Mouse (Mus musculus) heart, embryonic 13.5 days (tissue): ENCODE data around the gene Ntrk1. TPM values are rescaled to one million over a fixed set of nuclear protein-coding genes. Genes with fewer than 3 reads are reported as not detected.

ENCODE experiments used
- ATAC-seq: fragments of 200-750 bp; cut with Nextera tagmentation; 2 replicates; pipeline ENCODE4 v1.8.0; 2017; ENCODE audit warnings: moderate TSS enrichment; ENCODE audit not compliant: insufficient number of reproducible peaks, low FRiP score, low TSS enrichment; ENCODE audit errors: extremely low read depth
- H3K27ac ChIP-seq: fragments of 300-500 bp; sonication (generic); replicated peaks from 2 replicates; pipeline ENCODE4 v1.5.1; 2015; ENCODE audit warnings: moderate library complexity, mild to moderate bottlenecking, inconsistent platforms
- H3K27me3 ChIP-seq: fragments of 300-500 bp; sonication (generic); replicated peaks from 2 replicates; pipeline ENCODE4 v1.6.1; 2015; ENCODE audit warnings: mild to moderate bottlenecking, inconsistent platforms
- H3K36me3 ChIP-seq: fragments of 300-500 bp; sonication (generic); 2 replicates; pipeline ENCODE4 v1.6.1; 2015; ENCODE audit warnings: mild to moderate bottlenecking, inconsistent platforms
- H3K4me1 ChIP-seq: fragments of 300-500 bp; sonication (generic); 2 replicates; pipeline ENCODE4 v1.6.1; 2015; ENCODE audit warnings: inconsistent platforms
- H3K4me2 ChIP-seq: fragments of 300-500 bp; sonication (generic); 2 replicates; pipeline ENCODE4 v1.6.1; 2015; ENCODE audit warnings: inconsistent platforms, mild to moderate bottlenecking, moderate library complexity
- H3K4me3 ChIP-seq: fragments of 300-500 bp; sonication (generic); 2 replicates; pipeline ENCODE4 v1.5.1; 2015; ENCODE audit warnings: moderate library complexity, mild to moderate bottlenecking, inconsistent platforms
- H3K9ac ChIP-seq: fragments of 300-500 bp; sonication (generic); 2 replicates; pipeline ENCODE4 v1.6.1; 2015; ENCODE audit warnings: inconsistent platforms, mild to moderate bottlenecking, moderate library complexity
- H3K9me3 ChIP-seq: fragments of 300-500 bp; sonication (generic); 2 replicates; pipeline ENCODE4 v1.6.1; 2016; ENCODE audit warnings: inconsistent platforms
- WGBS: fragments of 180-500 bp; shearing (Covaris S2); methylation state at CpG from one replicate; pipeline ENCODE4 v1.1.7; 2015; ENCODE audit warnings: mixed read lengths; 5-methylcytosine and 5-hydroxymethylcytosine counted together
- polyA plus RNA-seq: library from polyadenylated mRNA; unstranded; fragments of >200 nt; fragmentation: Nextera tagmentation; extraction: Ambion mirVana; gene quantifications from 2 replicates; pipeline ENCODE4 v1.2.1, GENCODE M21; 2015

Gene Ntrk1
- polyA plus RNA-seq, 1 experiment from 2014 or later = 1.5 TPM

DNA sequence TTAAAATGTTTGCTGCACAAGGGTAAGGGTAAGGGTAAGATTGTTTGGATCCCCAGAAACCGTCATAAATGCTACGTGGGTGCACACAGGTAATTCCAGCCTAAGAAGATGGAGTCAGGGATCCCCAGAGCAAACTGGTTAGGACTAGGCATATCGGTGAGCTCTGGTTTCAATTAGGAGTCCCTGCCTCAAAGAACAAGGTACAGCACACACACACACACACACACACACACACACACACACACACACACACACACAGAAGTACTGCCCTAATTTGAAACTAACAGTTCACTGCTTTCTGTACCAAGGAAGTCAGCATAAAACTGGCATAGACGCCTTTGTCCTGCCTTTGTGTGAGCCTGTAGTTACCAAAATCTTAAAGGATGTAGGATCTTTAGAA lies 17.5 kb upstream of the Ntrk1 start:
- Histone ChIP-seq H3K27ac (no peak overlapping the region), H3K4me3 (no peak overlapping the region), H3K4me1 (peaks cover 15% of the 10 kb centered on the region), H3K9ac (no peak overlapping the region), H3K36me3 (no peaks in the 10 kb centered on the region), H3K4me2 (no peak overlapping the region), H3K9me3 (no peaks in the 10 kb centered on the region), H3K27me3 (peaks cover 97% of the 10 kb centered on the region)
- WGBS = 72% methylated on average over 4 of the region's 4 CpGs
- ATAC-seq = no peak

DNA sequence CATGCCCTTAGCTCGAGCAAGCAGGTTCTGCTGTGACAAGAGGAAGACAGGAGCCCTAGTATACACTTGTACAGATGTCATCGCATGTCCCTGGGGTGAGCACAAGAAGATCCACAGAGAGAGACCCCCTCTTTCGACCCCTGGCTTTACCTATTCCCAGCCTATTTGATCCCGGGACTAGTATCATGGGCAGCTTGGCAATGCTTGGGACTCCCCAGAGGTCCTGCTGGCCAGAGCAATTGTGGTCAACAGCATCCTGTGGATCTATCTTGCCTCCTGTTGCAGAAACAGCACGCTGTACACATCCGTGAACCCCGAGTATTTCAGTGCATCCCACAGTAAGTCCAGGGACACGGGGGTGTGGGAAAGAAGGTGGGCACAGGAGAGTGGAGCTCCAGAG lies 16.3 kb upstream of the Ntrk1 start:
- Histone ChIP-seq H3K36me3 (no peaks in the 10 kb centered on the region), H3K27ac (no peak overlapping the region), H3K4me2 (no peak overlapping the region), H3K9ac (no peak overlapping the region), H3K4me3 (no peak overlapping the region), H3K4me1 (peaks cover 12% of the 10 kb centered on the region), H3K9me3 (no peaks in the 10 kb centered on the region), H3K27me3 (peaks cover 100% of the 10 kb centered on the region)
- WGBS = 68% methylated on average over 8 of the region's 8 CpGs
- no peak for ATAC-seq

DNA sequence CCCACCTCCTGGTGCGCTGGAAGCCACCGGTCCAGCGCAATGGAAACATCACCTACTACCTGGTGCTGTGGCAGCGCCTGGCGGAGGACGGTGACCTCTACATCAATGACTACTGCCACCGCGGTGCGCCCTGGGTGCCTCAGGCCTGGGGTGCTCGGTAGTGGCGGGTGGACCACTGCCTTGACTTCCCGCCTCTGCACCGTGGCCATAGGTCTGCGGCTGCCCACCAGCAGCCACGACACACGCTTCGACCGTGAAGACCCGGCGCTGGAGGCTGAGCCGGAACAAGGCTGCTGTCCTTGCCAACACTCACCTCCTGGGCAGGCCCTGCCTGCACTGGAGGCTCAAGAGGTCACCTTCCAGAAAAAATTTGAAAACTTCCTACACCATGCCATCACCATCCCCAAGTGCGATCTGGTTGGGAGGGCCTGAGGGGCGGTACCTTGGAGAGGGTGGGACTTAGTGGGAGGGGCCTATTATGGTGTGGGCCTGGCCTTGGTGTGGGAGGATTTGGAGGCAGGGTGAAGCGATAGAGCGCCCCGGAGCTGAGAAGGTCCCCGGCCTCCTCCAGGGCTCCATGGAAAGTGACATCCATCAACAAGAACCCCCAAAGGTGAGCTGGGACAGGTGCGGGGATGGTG lies 14.5 kb upstream of the Ntrk1 start:
- Histone ChIP-seq H3K9me3 (no peaks in the 10 kb centered on the region), H3K27me3 (peaks cover 100% of the 10 kb centered on the region), H3K4me1 (peaks cover 11% of the 10 kb centered on the region; the same call in 1 of the 2 replicates), H3K9ac (no peak overlapping the region; the same call in 1 of the 2 replicates), H3K27ac (no peak overlapping the region), H3K4me2 (peak overlapping the region; percentile 44), H3K4me3 (peak overlapping the region; percentile 19), H3K36me3 (no peaks in the 10 kb centered on the region)
- WGBS = 10% methylated on average over 28 of the region's 28 CpGs
- 0 out of 2 replicates have a peak, but pooled peaks have one; percentile 23 for ATAC-seq

DNA sequence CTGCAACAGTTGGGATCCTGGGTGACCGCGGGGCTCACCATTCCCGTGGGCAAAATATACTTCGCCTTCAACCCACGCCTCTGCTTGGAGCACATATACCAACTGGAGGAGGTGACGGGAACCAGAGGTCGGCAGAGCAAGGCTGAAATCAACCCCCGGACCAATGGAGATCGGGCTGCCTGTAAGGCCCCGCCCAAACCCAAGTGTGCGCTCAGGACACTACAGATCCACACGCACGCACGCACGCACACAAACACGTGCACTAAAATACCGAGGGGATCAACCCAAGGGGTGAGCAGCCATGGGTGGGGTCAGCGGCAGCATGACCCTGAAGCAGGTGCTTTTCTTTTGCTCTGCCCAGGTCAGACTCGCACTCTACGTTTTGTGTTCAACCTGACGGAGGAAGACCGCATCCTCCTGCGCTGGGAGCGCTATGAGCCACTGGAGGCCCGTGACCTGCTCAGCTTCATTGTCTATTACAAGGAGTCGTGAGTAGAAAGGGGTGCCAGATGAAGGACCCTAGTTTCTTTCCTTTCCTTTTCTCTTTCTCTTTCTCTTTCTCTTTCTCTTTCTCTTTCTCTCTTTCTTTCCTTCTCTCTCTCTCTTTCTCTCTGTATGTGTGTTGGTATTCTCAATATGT lies 9.2 kb upstream of the Ntrk1 start:
- peaks cover 100% of the 10 kb centered on the region for H3K27me3 ChIP-seq
- peak overlapping the region; percentile 33; the same call in 1 of the 2 replicates for H3K9ac ChIP-seq
- no peak for ATAC-seq

DNA sequence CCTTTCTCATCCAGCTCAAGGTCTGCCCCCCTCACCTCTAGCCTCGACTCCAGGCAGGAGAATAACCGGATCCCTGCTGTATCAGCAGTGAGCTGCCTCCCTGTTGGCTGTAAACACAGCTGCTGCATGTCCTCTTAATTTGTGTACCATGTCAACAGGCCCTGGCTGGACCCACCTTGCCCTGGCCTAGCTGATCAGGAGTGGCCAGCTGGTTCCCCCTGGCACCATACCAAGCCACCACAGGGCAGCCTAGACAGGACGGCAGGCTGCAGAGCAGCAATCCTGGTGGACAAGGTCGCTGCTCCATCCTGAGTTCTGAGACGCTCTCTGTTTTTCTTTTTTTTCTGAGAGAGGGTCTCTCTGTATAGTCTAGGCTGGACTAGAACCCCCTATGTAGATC lies 6.7 kb upstream of the Ntrk1 start:
- Histone ChIP-seq H3K4me3 (no peak overlapping the region), H3K36me3 (no peaks in the 10 kb centered on the region), H3K9ac (no peak overlapping the region), H3K4me2 (no peak overlapping the region), H3K27me3 (peaks cover 100% of the 10 kb centered on the region), H3K9me3 (no peaks in the 10 kb centered on the region), H3K4me1 (peaks cover 18% of the 10 kb centered on the region), H3K27ac (no peak overlapping the region)
- no peak for ATAC-seq
- WGBS = 47% methylated on average over 5 of the region's 5 CpGs

More for the DNA sequence above, 9.2 kb upstream of the Ntrk1 start:
- Histone ChIP-seq H3K27ac (no peak overlapping the region), H3K9me3 (no peaks in the 10 kb centered on the region), H3K36me3 (no peaks in the 10 kb centered on the region), H3K4me2 (peak overlapping the region; percentile 69), H3K4me3 (peak overlapping the region; percentile 42), H3K4me1 (peaks cover 12% of the 10 kb centered on the region)
- WGBS = 4% methylated on average over 26 of the region's 26 CpGs

DNA sequence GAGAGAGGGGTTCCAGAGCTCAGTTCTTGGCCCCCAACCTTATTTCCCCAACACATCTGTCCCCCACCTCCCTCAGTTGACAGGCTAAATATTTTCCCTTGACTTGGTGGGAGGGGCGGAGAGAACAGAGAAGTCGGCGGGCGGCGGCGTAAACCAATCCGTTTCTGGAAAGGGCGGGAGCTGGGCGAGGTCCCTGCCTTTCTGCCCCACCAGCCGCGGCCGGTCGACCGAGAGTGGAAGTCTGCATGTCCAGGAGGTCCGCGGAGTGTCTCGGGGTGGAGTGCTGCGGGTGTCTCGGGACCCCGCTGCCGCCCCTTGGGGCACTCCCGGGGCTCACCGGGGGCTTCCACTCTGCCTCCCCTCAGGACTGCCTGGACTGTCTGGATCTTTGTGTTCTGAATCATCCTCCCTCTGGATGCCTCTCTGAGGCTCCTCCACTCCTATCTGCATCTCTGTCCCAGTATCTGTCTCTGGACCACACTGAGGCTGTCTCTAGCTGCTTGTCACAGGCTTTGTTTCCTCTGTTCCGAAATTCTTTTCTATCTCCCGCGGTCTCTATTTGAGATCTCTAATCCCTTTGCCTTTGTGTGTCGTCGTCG lies 1.9 kb upstream of the Ntrk1 start, which contains the start of gene Insrr:
Insrr (plus strand) TSS at position 216 of the 599 bp plus-strand sequence.
- H3K9me3 ChIP-seq = no peaks in the 10 kb centered on the region
- H3K4me1 ChIP-seq = peaks cover 27% of the 10 kb centered on the region
- H3K36me3 ChIP-seq = no peaks in the 10 kb centered on the region
- H3K27me3 ChIP-seq = peaks cover 100% of the 10 kb centered on the region
- ATAC-seq = no peak
- H3K27ac ChIP-seq = no peak within 1 kb of the TSS
- 1% methylated on average over 29 of the region's 29 CpGs for WGBS
- H3K4me3 ChIP-seq = peak within 1 kb of the TSS; percentile 46
- H3K4me2 ChIP-seq = peak within 1 kb of the TSS; percentile 68
- peak within 1 kb of the TSS; percentile 68 for H3K9ac ChIP-seq

DNA sequence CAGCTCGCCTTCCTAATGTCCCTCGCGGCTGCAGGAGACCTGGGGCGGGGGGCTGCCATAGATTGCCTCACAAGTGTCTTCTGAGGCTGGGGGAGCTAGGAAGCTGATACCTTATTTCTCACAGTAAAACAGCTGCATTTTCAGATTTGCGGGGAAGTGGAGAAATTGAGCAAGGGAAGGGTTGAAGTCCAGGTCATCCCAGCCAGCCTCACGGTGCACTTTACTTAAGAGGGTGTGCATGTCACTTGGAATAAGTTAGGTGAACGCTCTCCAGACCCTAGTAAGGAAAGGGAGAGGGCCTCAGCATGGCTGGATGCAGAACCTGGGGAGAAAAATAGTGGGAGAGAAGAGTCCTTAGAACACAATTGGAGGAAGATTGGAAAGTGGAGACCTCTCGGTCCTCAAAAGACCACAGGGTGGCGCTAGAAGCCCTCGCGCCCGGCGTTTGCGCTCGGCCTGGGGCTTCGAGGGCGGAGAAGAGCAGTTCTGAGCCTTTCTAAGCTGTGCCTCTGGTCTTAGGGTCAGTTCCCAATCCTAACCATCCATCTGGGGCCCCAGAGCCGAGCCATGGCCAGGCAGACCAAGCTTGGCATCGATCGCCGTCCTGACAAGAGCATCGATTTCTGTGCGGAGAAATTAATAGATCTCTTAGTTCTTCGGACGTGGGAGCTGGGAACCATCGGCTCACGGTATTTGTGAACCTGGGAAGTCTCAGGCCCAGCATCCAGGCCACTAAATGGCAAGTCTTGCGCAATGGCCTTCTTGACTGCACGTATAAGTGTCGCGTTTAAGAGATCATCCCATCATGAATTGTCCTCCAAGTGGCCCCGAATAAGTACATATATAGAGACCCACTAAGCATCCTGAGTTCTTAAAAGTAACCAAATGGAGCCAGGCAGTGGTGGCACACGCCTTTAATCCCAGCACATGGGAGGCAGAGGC lies 645 bp upstream of the Ntrk1 start:
- H3K4me3 ChIP-seq = peak overlapping the region; percentile 39
- H3K4me1 ChIP-seq = peaks cover 27% of the 10 kb centered on the region
- peaks cover 100% of the 10 kb centered on the region for H3K27me3 ChIP-seq
- ATAC-seq = no peak
- WGBS = 17% methylated on average over 33 of the region's 33 CpGs
- peak overlapping the region; percentile 47; the same call in 1 of the 2 replicates for H3K9ac ChIP-seq
- no peaks in the 10 kb centered on the region for H3K9me3 ChIP-seq
- no peak overlapping the region for H3K27ac ChIP-seq
- no peaks in the 10 kb centered on the region for H3K36me3 ChIP-seq
- H3K4me2 ChIP-seq = peak overlapping the region; percentile 62

DNA sequence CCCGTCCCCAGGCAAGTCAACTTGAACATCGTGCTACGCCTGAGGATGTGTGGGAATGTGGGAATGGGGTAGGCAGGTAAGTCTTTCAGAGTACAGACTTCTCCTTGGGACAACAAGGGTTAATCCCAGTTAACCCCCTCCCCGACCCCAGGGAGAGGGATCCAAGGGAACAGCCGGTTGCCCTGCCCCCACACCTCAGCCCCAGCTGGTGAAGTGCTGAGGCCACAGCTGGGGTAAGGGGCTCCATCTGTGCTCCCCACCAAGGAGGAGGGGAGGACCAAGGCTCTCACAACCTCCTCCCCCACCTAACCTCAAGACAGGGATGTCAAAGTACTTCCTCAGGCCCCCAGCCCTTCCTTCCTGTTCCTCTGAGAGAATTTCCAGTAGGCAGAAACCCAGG lies 5.2 kb downstream of the Ntrk1 start:
- Histone ChIP-seq H3K4me3 (no peak overlapping the region), H3K27me3 (peaks cover 84% of the 10 kb centered on the region), H3K27ac (no peak overlapping the region), H3K9ac (no peak overlapping the region), H3K4me1 (peaks cover 33% of the 10 kb centered on the region), H3K36me3 (no peaks in the 10 kb centered on the region), H3K4me2 (no peak overlapping the region), H3K9me3 (no peaks in the 10 kb centered on the region)
- 37% methylated on average over 5 of the region's 5 CpGs for WGBS
- ATAC-seq = no peak

DNA sequence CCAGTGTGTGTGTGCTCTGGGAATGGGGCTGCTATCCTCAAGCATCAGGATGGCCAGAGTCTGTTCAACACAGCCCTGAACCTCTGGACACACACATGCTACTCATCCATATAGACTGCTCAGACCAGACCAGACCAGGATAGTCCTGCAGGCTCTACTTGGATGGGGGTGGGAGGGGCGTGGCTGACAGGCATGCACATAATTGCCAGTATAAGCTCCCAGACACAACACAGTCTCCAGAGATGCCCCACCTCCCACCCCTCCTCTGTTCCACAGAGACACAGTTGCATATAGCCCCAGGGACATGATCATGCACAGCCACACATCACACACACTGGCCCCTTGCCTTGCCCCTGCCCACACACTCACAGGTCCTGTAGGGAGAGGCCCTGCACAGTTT lies 5.7 kb downstream of the Ntrk1 start:
- Histone ChIP-seq H3K4me3 (no peak overlapping the region), H3K4me2 (no peak overlapping the region), H3K27me3 (peaks cover 78% of the 10 kb centered on the region), H3K9ac (no peak overlapping the region), H3K27ac (no peak overlapping the region), H3K36me3 (no peaks in the 10 kb centered on the region), H3K4me1 (peaks cover 28% of the 10 kb centered on the region), H3K9me3 (no peaks in the 10 kb centered on the region)
- ATAC-seq = no peak
- WGBS = 64% methylated on average over 1 of the region's 1 CpGs

DNA sequence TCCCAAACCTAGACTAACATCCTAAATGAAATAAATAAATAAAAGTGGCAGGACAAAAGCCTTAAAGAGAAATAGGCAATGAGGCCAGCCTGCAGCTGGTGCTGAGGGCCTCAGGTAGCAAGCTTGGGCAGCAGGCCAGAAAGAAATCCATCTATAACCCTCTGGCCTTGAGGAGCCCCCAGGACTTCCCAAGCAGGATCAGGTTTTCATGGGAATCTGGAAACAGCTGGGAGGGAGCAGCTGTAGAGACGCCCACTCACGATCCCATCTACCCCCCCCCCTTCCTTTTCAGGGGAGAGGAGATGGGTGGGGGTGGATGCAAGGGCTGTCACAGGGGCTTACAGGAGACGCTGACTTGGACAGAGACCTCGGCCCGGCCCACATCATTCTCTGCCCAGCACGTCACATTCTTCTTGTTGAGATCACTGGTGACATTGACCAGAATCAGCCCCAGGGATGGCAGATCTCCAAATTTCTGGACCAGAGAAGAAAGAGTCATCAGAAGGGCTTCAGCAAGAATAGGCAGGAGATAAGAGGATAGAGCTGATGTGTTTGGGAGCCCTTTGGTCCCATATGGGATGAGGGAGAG lies 9.2 kb downstream of the Ntrk1 start:
- no peak overlapping the region for H3K27ac ChIP-seq
- ATAC-seq = no peak

More for the DNA sequence above, 9.2 kb downstream of the Ntrk1 start:
- Histone ChIP-seq H3K27me3 (peaks cover 73% of the 10 kb centered on the region), H3K9me3 (no peaks in the 10 kb centered on the region), H3K4me3 (no peak overlapping the region), H3K36me3 (no peaks in the 10 kb centered on the region), H3K9ac (peak overlapping the region; percentile 35; the same call in 1 of the 2 replicates), H3K4me2 (no peak overlapping the region), H3K4me1 (peaks cover 32% of the 10 kb centered on the region)
- WGBS = 19% methylated on average over 6 of the region's 6 CpGs
